Mouse (Mus musculus) hindbrain, embryonic 14.5 days (tissue): ENCODE results near the gene Ktn1. TPM values are rescaled to one million over a fixed set of nuclear protein-coding genes. Genes with fewer than 3 reads are reported as not detected.

Experiments used
- ATAC-seq: fragments of 200-750 bp; cut with Nextera tagmentation; 2 replicates; pipeline ENCODE4 v1.8.0; 2017; ENCODE audit warnings: moderate number of reproducible peaks, mild to moderate bottlenecking, moderate TSS enrichment, moderate library complexity; ENCODE audit not compliant: low FRiP score
- DNase-seq: peaks from one replicate; pipeline ENCODE4 v3.0.0-alpha.2; 2015; ENCODE audit warnings: low spot score
- H3K27ac ChIP-seq: fragments of 300-500 bp; sonication (generic); 2 replicates; pipeline ENCODE4 v1.5.1; 2014; ENCODE audit warnings: mild to moderate bottlenecking, moderate library complexity
- H3K27me3 ChIP-seq: fragments of 300-500 bp; sonication (generic); 2 replicates; pipeline ENCODE4 v1.6.1; 2014; ENCODE audit warnings: mild to moderate bottlenecking, low read length, mixed read lengths; ENCODE audit not compliant: control insufficient read depth, insufficient read depth
- H3K36me3 ChIP-seq: fragments of 300-500 bp; sonication (generic); replicated peaks from 2 replicates; pipeline ENCODE4 v1.6.1; 2014; ENCODE audit not compliant: control insufficient read depth, insufficient read depth
- H3K4me1 ChIP-seq: fragments of 300-500 bp; sonication (generic); replicated peaks from 2 replicates; pipeline ENCODE4 v1.6.1; 2014; ENCODE audit warnings: antibody characterized with exemption, low read length, mixed read lengths; ENCODE audit not compliant: control insufficient read depth, insufficient read depth
- H3K4me2 ChIP-seq: fragments of 300-500 bp; sonication (generic); replicated peaks from 2 replicates; pipeline ENCODE4 v1.6.1; 2014; ENCODE audit warnings: mild to moderate bottlenecking, moderate library complexity
- H3K4me3 ChIP-seq: fragments of 300-500 bp; sonication (generic); replicated peaks from 2 replicates; pipeline ENCODE4 v1.5.1; 2014; ENCODE audit warnings: mild to moderate bottlenecking, low read length
- H3K9ac ChIP-seq: fragments of 300-500 bp; sonication (generic); 2 replicates; pipeline ENCODE4 v1.6.1; 2014
- H3K9me3 ChIP-seq: fragments of 300-500 bp; sonication (generic); 2 replicates; pipeline ENCODE4 v1.6.1; 2016; ENCODE audit warnings: low read length; ENCODE audit not compliant: control insufficient read depth
- WGBS: fragments of 180-500 bp; shearing (Covaris S2); extraction: QIAGEN DNeasy Blood & Tissue Kit; methylation state at CpG from one replicate; pipeline ENCODE4 v1.1.7; 2014; 5-methylcytosine and 5-hydroxymethylcytosine counted together
- polyA plus RNA-seq: library from polyadenylated mRNA; unstranded; fragments of >200 nt; fragmentation: Nextera tagmentation; extraction: Ambion mirVana; gene quantifications from 2 replicates; pipeline ENCODE4 v1.2.1, GENCODE M21; 2014

The Ktn1 gene
- polyA plus RNA-seq = 77.1 and 84.9 TPM in 2 replicates

- Histone ChIP-seq H3K36me3 (no peaks in the 10 kb centered on the region), H3K27me3 (no peaks in the 10 kb centered on the region), H3K9me3 (no peaks in the 10 kb centered on the region), H3K4me2 (peak within 1 kb of the TSS; percentile 55), H3K4me1 (peaks cover 18% of the 10 kb centered on the region), H3K4me3 (peak within 1 kb of the TSS; percentile 78), H3K27ac (peak within 1 kb of the TSS; percentile 86), H3K9ac (peak within 1 kb of the TSS; percentile 93)
- ATAC-seq (no peak), DNase-seq (no peak)
- 56% methylated on average over 5 of the region's 5 CpGs for WGBS
These were observed at the start of gene Ktn1 for GRCm38 (mm10) chr14:47648218-47648617. Gene Ktn1, plus strand, starts transcription at chr14:47648448.

GRCm38 (mm10) chr14:47613254-47613653 lies 35.0 kb upstream of the Ktn1 start:
- Histone ChIP-seq H3K4me3 (no peak overlapping the region), H3K4me1 (no peaks in the 10 kb centered on the region), H3K9ac (no peak overlapping the region), H3K4me2 (no peak overlapping the region), H3K36me3 (no peaks in the 10 kb centered on the region), H3K27me3 (no peaks in the 10 kb centered on the region), H3K27ac (no peak overlapping the region), H3K9me3 (no peaks in the 10 kb centered on the region)
- DNase-seq = no peak
- WGBS = 70% methylated on average over 7 of the region's 7 CpGs
- ATAC-seq = no peak

- WGBS = 89% methylated on average over 5 of the region's 5 CpGs
- H3K27ac ChIP-seq = no peak overlapping the region
- H3K4me1 ChIP-seq = no peaks in the 10 kb centered on the region
- H3K4me3 ChIP-seq = no peak overlapping the region
- no peak overlapping the region for H3K4me2 ChIP-seq
- DNase-seq = no peak
- ATAC-seq = no peak
- H3K27me3 ChIP-seq = no peaks in the 10 kb centered on the region
- no peaks in the 10 kb centered on the region for H3K9me3 ChIP-seq
- no peak overlapping the region for H3K9ac ChIP-seq
- no peaks in the 10 kb centered on the region for H3K36me3 ChIP-seq
These were observed 29.4 kb upstream of the Ktn1 start for GRCm38 (mm10) chr14:47618891-47619290.

- Histone ChIP-seq H3K4me1 (no peaks in the 10 kb centered on the region), H3K36me3 (no peaks in the 10 kb centered on the region), H3K27ac (no peak overlapping the region), H3K4me3 (no peak overlapping the region), H3K9me3 (no peaks in the 10 kb centered on the region), H3K9ac (no peak overlapping the region), H3K27me3 (no peaks in the 10 kb centered on the region), H3K4me2 (no peak overlapping the region)
- ATAC-seq = no peak
- DNase-seq = no peak
- 89% methylated on average over 5 of the region's 5 CpGs for WGBS
These were observed 26.3 kb upstream of the Ktn1 start for GRCm38 (mm10) chr14:47621901-47622300.

- DNase-seq = no peak
- Histone ChIP-seq H3K27me3 (no peaks in the 10 kb centered on the region), H3K4me2 (no peak overlapping the region), H3K4me3 (no peak overlapping the region), H3K36me3 (no peaks in the 10 kb centered on the region), H3K9ac (no peak overlapping the region), H3K27ac (no peak overlapping the region), H3K9me3 (no peaks in the 10 kb centered on the region), H3K4me1 (no peaks in the 10 kb centered on the region)
- ATAC-seq = no peak
- 82% methylated on average over 3 of the region's 3 CpGs for WGBS
These were observed 23.4 kb upstream of the Ktn1 start for GRCm38 (mm10) chr14:47624837-47625236.

- H3K9me3 ChIP-seq = no peaks in the 10 kb centered on the region
- no peaks in the 10 kb centered on the region for H3K4me1 ChIP-seq
- H3K27ac ChIP-seq = no peak overlapping the region
- ATAC-seq (no peak), DNase-seq (no peak)
- H3K4me2 ChIP-seq = no peak overlapping the region
- H3K36me3 ChIP-seq = no peaks in the 10 kb centered on the region
- H3K4me3 ChIP-seq = no peak overlapping the region
- H3K9ac ChIP-seq = no peak overlapping the region
- WGBS = 89% methylated on average over 4 of the region's 4 CpGs
- H3K27me3 ChIP-seq = no peaks in the 10 kb centered on the region
These were observed 22.1 kb upstream of the Ktn1 start for GRCm38 (mm10) chr14:47626143-47626542.

- H3K4me2 ChIP-seq = no peak overlapping the region
- H3K4me3 ChIP-seq = no peak overlapping the region
- H3K36me3 ChIP-seq = no peaks in the 10 kb centered on the region
- H3K9me3 ChIP-seq = no peaks in the 10 kb centered on the region
- no peaks in the 10 kb centered on the region for H3K27me3 ChIP-seq
- H3K9ac ChIP-seq = no peak overlapping the region
- H3K4me1 ChIP-seq = no peaks in the 10 kb centered on the region
- no peak overlapping the region for H3K27ac ChIP-seq
- WGBS = 72% methylated on average over 2 of the region's 2 CpGs
- no peak for DNase-seq
- no peak for ATAC-seq
These were observed 21.4 kb upstream of the Ktn1 start for GRCm38 (mm10) chr14:47626812-47627211.

GRCm38 (mm10) chr14:47627360-47627759 lies 20.9 kb upstream of the Ktn1 start:
- H3K27ac ChIP-seq = no peak overlapping the region
- no peak for ATAC-seq
- H3K36me3 ChIP-seq = no peaks in the 10 kb centered on the region
- no peak overlapping the region for H3K4me3 ChIP-seq
- no peaks in the 10 kb centered on the region for H3K27me3 ChIP-seq
- 88% methylated on average over 5 of the region's 5 CpGs for WGBS
- no peaks in the 10 kb centered on the region for H3K9me3 ChIP-seq
- H3K9ac ChIP-seq = no peak overlapping the region
- no peak overlapping the region for H3K4me2 ChIP-seq
- no peak for DNase-seq
- H3K4me1 ChIP-seq = no peaks in the 10 kb centered on the region

GRCm38 (mm10) chr14:47632419-47632818 lies 15.8 kb upstream of the Ktn1 start:
- WGBS = 90% methylated on average over 1 of the region's 1 CpGs
- no peak overlapping the region for H3K9ac ChIP-seq
- H3K9me3 ChIP-seq = no peaks in the 10 kb centered on the region
- DNase-seq (no peak), ATAC-seq (no peak)
- no peaks in the 10 kb centered on the region for H3K36me3 ChIP-seq
- H3K4me1 ChIP-seq = no peaks in the 10 kb centered on the region
- no peak overlapping the region for H3K4me2 ChIP-seq
- H3K27me3 ChIP-seq = no peaks in the 10 kb centered on the region
- H3K27ac ChIP-seq = no peak overlapping the region
- no peak overlapping the region for H3K4me3 ChIP-seq

GRCm38 (mm10) chr14:47634410-47634809 lies 13.8 kb upstream of the Ktn1 start:
- no peak for DNase-seq
- Histone ChIP-seq H3K4me2 (no peak overlapping the region), H3K4me3 (no peak overlapping the region), H3K36me3 (no peaks in the 10 kb centered on the region), H3K9me3 (no peaks in the 10 kb centered on the region), H3K27ac (no peak overlapping the region), H3K4me1 (no peaks in the 10 kb centered on the region), H3K27me3 (no peaks in the 10 kb centered on the region), H3K9ac (no peak overlapping the region)
- peak; percentile 43; the same call in 1 of the 2 replicates for ATAC-seq
- WGBS = 52% methylated on average over 9 of the region's 9 CpGs
